In genomic region chr17:53568734-53569386, GRCm38 (mm10) we compare ENCODE assay signal across 8 mouse cellular contexts. TPM values are rescaled to one million over a fixed set of nuclear protein-coding genes. Genes with fewer than 3 reads are reported as not detected.
DNase-seq lines count a peak whose midpoint lies in the region; ATAC-seq and TF ChIP-seq lines count a peak whose summit lies in the region.

No protein-coding gene starts in this region.

- no peaks in the 10 kb centered on the region for H3K9me3 ChIP-seq in heart, embryonic 12.5 days (replicated peaks)
- H3K9me3 ChIP-seq in E14TG2a.4 (ENCODE audit: low read length), result no peaks in the 10 kb centered on the region
- no peaks in the 10 kb centered on the region for H3K9me3 ChIP-seq in forebrain, embryonic 15.5 days

- no peaks in the 10 kb centered on the region for H3K36me3 ChIP-seq in heart, embryonic 12.5 days
- H3K36me3 ChIP-seq in E14TG2a.4 (ENCODE audit: insufficient read depth, low read length), result no peaks in the 10 kb centered on the region
- no peaks in the 10 kb centered on the region for H3K36me3 ChIP-seq in forebrain, embryonic 15.5 days
- H3K36me3 ChIP-seq in macrophage (ENCODE audit: inconsistent target), result no peaks in the 10 kb centered on the region

- H3K27me3 ChIP-seq in heart, embryonic 12.5 days (replicated peaks), result no peaks in the 10 kb centered on the region
- H3K27me3 ChIP-seq in E14TG2a.4 (ENCODE audit: insufficient read depth, low read length), result no peaks in the 10 kb centered on the region
- no peaks in the 10 kb centered on the region for H3K27me3 ChIP-seq in forebrain, embryonic 15.5 days

- H3K4me3 ChIP-seq in heart, embryonic 12.5 days, result peak overlapping the region; percentile 83
- peak overlapping the region; percentile 89 for H3K4me3 ChIP-seq in E14TG2a.4 (replicated peaks; ENCODE audit: low read length)
- peak overlapping the region; percentile 61 for H3K4me3 ChIP-seq in forebrain, embryonic 15.5 days
- H3K4me3 ChIP-seq in macrophage (ENCODE audit: inconsistent target), result peak overlapping the region; percentile 81

- H3K4me1 ChIP-seq in heart, embryonic 12.5 days (replicated peaks), result peaks cover 42% of the 10 kb centered on the region
- H3K4me1 ChIP-seq in E14TG2a.4 (replicated peaks; ENCODE audit: low read depth, low read length), result peaks cover 78% of the 10 kb centered on the region
- H3K4me1 ChIP-seq in forebrain, embryonic 15.5 days, result peaks cover 34% of the 10 kb centered on the region

- ATAC-seq in heart, embryonic 12.5 days (ENCODE audit: insufficient number of reproducible peaks, low FRiP score), result no peak
- ATAC-seq in forebrain, embryonic 15.5 days (replicated peaks), result no peak

- peak overlapping the region; percentile 99 for H3K27ac ChIP-seq in heart, embryonic 12.5 days (ENCODE audit: poor library complexity, severe bottlenecking)
- H3K27ac ChIP-seq in forebrain, embryonic 15.5 days (replicated peaks), result peak overlapping the region; percentile 93
- 0 out of 2 replicates have a peak overlapping the region, but pooled peaks have one; percentile 57 for H3K27ac ChIP-seq in macrophage

- H3K79me2 ChIP-seq in macrophage (ENCODE audit: inconsistent target), result peaks cover 62% of the 10 kb centered on the region

- no peak for TF ChIP-seq CTCF in E14TG2a.4 (conservative IDR thresholded peaks at IDR 0.05; ENCODE audit: low read length)

- peak overlapping the region; percentile 100 for H3K9ac ChIP-seq in heart, embryonic 12.5 days
- peak overlapping the region; percentile 68 for H3K9ac ChIP-seq in forebrain, embryonic 15.5 days (replicated peaks)

- WGBS in heart, embryonic 12.5 days, result 36% methylated on average over 8 of the region's 8 CpGs
- WGBS in forebrain, embryonic 15.5 days, result 31% methylated on average over 8 of the region's 8 CpGs
- WGBS in macrophage (ENCODE audit: missing documents), result 44% methylated on average over 8 of the region's 8 CpGs

- no peak for DNase-seq in heart, adult 9 months (ENCODE audit: low spot score in 2 of 2)
- DNase-seq in embryo, embryonic 9.5 days (ENCODE audit: extremely low spot score), result no peak
- no peak for DNase-seq in gastrocnemius, postnatal 10 days
- no peak for DNase-seq in spleen, postnatal 10 days (ENCODE audit: low spot score in 2 of 2)

- H3K4me2 ChIP-seq in heart, embryonic 12.5 days, result peak overlapping the region; percentile 96
- H3K4me2 ChIP-seq in forebrain, embryonic 15.5 days (replicated peaks), result peak overlapping the region; percentile 91

RNA-seq across cellular contexts. Expression of gene Kat2b, which starts 2.2 kb away (rescaled TPM):
- 9.9 and 14.0 TPM in 2 replicates for polyA plus RNA-seq in heart, embryonic 12.5 days (2016; fragmentation: Nextera tagmentation; extraction: Ambion mirVana)
- polyA plus RNA-seq in forebrain, embryonic 15.5 days (2015; fragmentation: Nextera tagmentation; extraction: Ambion mirVana), result 6.3 and 6.5 TPM in 2 replicates
- 10 to 100 TPM; 11.6 to 74.1 (median 51.0) TPM for total RNA-seq in macrophage (2018; cell fraction: chromatin; rRNA removed)
- total RNA-seq in macrophage (2018; cell fraction: cytosol; rRNA removed), result 10 to 100 TPM; 19.6 to 38.4 (median 29.4) TPM
- 10 to 100 TPM; 11.3 to 64.2 (median 37.4) TPM for total RNA-seq in macrophage (2018; cell fraction: nucleus; rRNA removed)
- polyA plus RNA-seq in macrophage (2018), result 14.0 to 30.7 TPM (median 17.0 TPM) in 3 replicates
- total RNA-seq in gastrocnemius, postnatal 10 days (2021), result 10 to 100 TPM; 32.1 to 42.3 TPM

RNA-seq across cellular contexts. Expression of gene Pp2d1, which starts 29.6 kb away (rescaled TPM):
- polyA plus RNA-seq in heart, embryonic 12.5 days (2016; fragmentation: Nextera tagmentation; extraction: Ambion mirVana), result 0.19 and 0.23 TPM in 2 replicates
- 0.23 and 0.73 TPM in 2 replicates for polyA plus RNA-seq in forebrain, embryonic 15.5 days (2015; fragmentation: Nextera tagmentation; extraction: Ambion mirVana)
- total RNA-seq in macrophage (2018; cell fraction: chromatin; rRNA removed), result not detected
- total RNA-seq in macrophage (2018; cell fraction: cytosol; rRNA removed), result not detected
- total RNA-seq in macrophage (2018; cell fraction: nucleus; rRNA removed), result not detected
- not detected in 3 replicates for polyA plus RNA-seq in macrophage (2018)
- not detected for total RNA-seq in gastrocnemius, postnatal 10 days (2021)
